Mouse (Mus musculus): ENCODE results near the gene Kcne2. TPM values are rescaled to one million over a fixed set of nuclear protein-coding genes. Genes with fewer than 3 reads are reported as not detected.

Gene Kcne2
- polyA plus RNA-seq, 1 experiment: not detected

DNA sequence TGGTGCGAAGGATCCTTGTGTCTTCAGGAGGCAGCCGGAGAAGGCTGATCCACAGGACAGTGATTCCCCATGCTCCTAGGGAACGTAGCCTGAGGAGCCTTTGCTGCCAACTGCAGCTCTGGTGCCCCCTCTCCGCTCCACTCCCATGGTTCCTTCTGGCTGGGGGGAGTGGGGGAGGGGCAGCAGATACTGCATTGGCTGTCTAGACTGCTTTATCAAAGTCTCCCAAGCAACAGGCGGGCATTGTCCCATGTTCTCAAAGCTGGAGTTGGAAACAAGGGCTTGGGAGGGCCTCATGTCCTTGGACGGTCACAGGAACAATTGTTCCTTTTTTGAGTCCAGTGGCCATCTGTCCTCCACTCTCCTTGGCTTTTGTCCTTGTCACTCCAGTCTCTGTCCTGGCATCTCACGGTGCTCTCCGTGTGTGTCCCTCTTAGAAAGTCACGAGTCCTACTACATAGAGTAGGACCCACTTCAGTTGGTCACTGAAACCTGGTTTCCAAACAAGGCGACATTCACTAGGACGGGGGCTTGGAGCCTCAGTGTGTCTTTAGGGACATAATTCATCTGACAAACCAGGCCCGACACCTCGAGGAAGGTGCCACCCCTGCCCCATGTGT lies 54.2 kb downstream of the Kcne2 start:
- Histone ChIP-seq H3ac (ENCODE audit: control insufficient read depth, insufficient read length) (no peak overlapping the region), H3K4me3 (no peak overlapping the region), H3K79me2 (ENCODE audit: control insufficient read depth, insufficient read depth) (no peaks in the 10 kb centered on the region), H3K4me2 (ENCODE audit: low read depth) (no peak overlapping the region), H3K27me3 (ENCODE audit: control insufficient read depth, insufficient read depth, insufficient read length) (peaks cover 7% of the 10 kb centered on the region), H3K36me3 (ENCODE audit: control insufficient read depth, insufficient read depth) (no peaks in the 10 kb centered on the region)
- no peak for TF ChIP-seq POLR2AphosphoS2 (IDR thresholded peaks at IDR 0.05; ENCODE audit: insufficient read length, low read depth)
- TF ChIP-seq USF1 (IDR thresholded peaks at IDR 0.05; ENCODE audit: low read depth): no peak
- no peak for TF ChIP-seq POLR2A (IDR thresholded peaks at IDR 0.05; ENCODE audit: insufficient read length, low read depth)
- no peak for TF ChIP-seq MAX (IDR thresholded peaks at IDR 0.05; ENCODE audit: low read depth)

Other genes starting within 250 kb of the Kcne2 start
- 121 TPM for gene Mrps6, start 234.1 kb upstream of the Kcne2 start, polyA plus RNA-seq (2012; fragmentation: generic; extraction: Trizol)
- gene Gm49711, start 234.1 kb upstream of the Kcne2 start, polyA plus RNA-seq (2012; fragmentation: generic; extraction: Trizol): not detected
- 1.2 TPM for gene Slc5a3, start 234.1 kb upstream of the Kcne2 start, polyA plus RNA-seq (2012; fragmentation: generic; extraction: Trizol)
- 99.4 TPM for gene Smim11, start 8.9 kb downstream of the Kcne2 start, polyA plus RNA-seq (2012; fragmentation: generic; extraction: Trizol)
- gene Fam243, start 29.1 kb downstream of the Kcne2 start, polyA plus RNA-seq (2012; fragmentation: generic; extraction: Trizol): not detected
- not detected for gene Kcne1, start 67.1 kb downstream of the Kcne2 start, polyA plus RNA-seq (2012; fragmentation: generic; extraction: Trizol)
- gene Rcan1, start 178.5 kb downstream of the Kcne2 start, polyA plus RNA-seq (2012; fragmentation: generic; extraction: Trizol): 20.2 TPM
- not detected for gene Clic6, start 193.3 kb downstream of the Kcne2 start, polyA plus RNA-seq (2012; fragmentation: generic; extraction: Trizol)

All from myocyte (in vitro differentiated cells).